Mouse (Mus musculus) spleen, adult 2 months (tissue): ENCODE results near the gene Zdhhc16.

Source experiments
- CTCF ChIP-seq: fragments of 200-500 bp; IDR thresholded peaks from 2 replicates; pipeline ENCODE4 v1.5.1; 2011; ENCODE audit warnings: mild to moderate bottlenecking, inconsistent platforms; ENCODE audit not compliant: insufficient read depth, insufficient read length, insufficient replicate concordance; ENCODE audit errors: extremely low read depth
- POLR2A ChIP-seq: fragments of 200-500 bp; IDR thresholded peaks from 2 replicates; pipeline ENCODE4 v1.6.1; 2011; ENCODE audit warnings: low read depth, low read length, inconsistent platforms

DNA sequence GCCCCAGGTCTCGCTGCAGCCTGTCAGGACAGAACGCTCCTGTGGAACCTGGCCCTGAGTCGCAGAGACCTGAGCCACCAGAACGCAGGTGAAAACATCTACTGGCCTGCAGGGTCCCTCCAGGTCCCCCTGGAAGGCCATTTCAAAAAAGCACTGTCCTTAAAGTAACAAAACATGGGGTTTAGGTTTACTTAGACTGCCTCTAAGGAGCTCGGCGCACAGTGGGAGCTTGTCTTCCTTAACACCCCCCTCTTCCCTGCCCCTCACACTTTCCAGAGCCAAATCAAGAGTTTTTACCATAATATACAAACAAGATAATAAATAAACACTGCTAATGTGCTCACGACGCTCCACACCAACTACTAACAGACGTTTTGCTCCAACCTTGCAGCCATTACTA is 49.4 kb upstream of the Zdhhc16 start:
- TF ChIP-seq CTCF = no peak
- TF ChIP-seq POLR2A = no peak
